Mouse (Mus musculus) lung, embryonic 16.5 days (tissue): ENCODE results near the gene Ccdc73. TPM values are rescaled to one million over a fixed set of nuclear protein-coding genes. Genes with fewer than 3 reads are reported as not detected.
A peak's percentile ranks its signal among the peaks of the same experiment; 100 is the strongest.
"Not testable (repeated sequence)": the region's sequence is repeated elsewhere in the genome, so short reads cannot be mapped to it uniquely, and the experiment has no call there.

Source experiments
- ATAC-seq: fragments of 200-750 bp; cut with Nextera tagmentation; 2 replicates; pipeline ENCODE4 v1.8.0; 2017; ENCODE audit warnings: low read depth, mild to moderate bottlenecking, moderate library complexity
- H3K27ac ChIP-seq: fragments of 300-500 bp; sonication (generic); 2 replicates; pipeline ENCODE4 v1.5.1; 2014; ENCODE audit warnings: mild to moderate bottlenecking, control low read depth, low read length
- H3K27me3 ChIP-seq: fragments of 300-500 bp; sonication (generic); 2 replicates; pipeline ENCODE4 v1.6.1; 2014; ENCODE audit warnings: low read depth, low read length, mixed read lengths; ENCODE audit not compliant: control insufficient read depth, insufficient read depth
- H3K36me3 ChIP-seq: fragments of 300-500 bp; sonication (generic); 2 replicates; pipeline ENCODE4 v1.6.1; 2014; ENCODE audit warnings: low read length; ENCODE audit not compliant: control insufficient read depth, insufficient read depth
- H3K4me1 ChIP-seq: fragments of 300-500 bp; sonication (generic); replicated peaks from 2 replicates; pipeline ENCODE4 v1.6.1; 2014; ENCODE audit warnings: low read length, mixed read lengths; ENCODE audit not compliant: control insufficient read depth, insufficient read depth
- H3K4me2 ChIP-seq: fragments of 300-500 bp; sonication (generic); 2 replicates; pipeline ENCODE4 v1.6.1; 2014; ENCODE audit warnings: low read depth, low read length, control low read depth
- H3K4me3 ChIP-seq: fragments of 300-500 bp; sonication (generic); 2 replicates; pipeline ENCODE4 v1.5.1; 2014; ENCODE audit warnings: mild to moderate bottlenecking, low read length, control low read depth
- H3K9ac ChIP-seq: fragments of 300-500 bp; sonication (generic); 2 replicates; pipeline ENCODE4 v1.6.1; 2014; ENCODE audit warnings: low read length, control low read depth
- H3K9me3 ChIP-seq: fragments of 300-500 bp; sonication (generic); 2 replicates; pipeline ENCODE4 v1.6.1; 2016; ENCODE audit warnings: low read length; ENCODE audit not compliant: control insufficient read depth
- WGBS: fragments of 180-500 bp; shearing (Covaris S2); extraction: QIAGEN DNeasy Blood & Tissue Kit; methylation state at CpG from one replicate; pipeline ENCODE4 v1.1.7; 2014; 5-methylcytosine and 5-hydroxymethylcytosine counted together
- polyA plus RNA-seq: library from polyadenylated mRNA; unstranded; fragments of >200 nt; fragmentation: Nextera tagmentation; extraction: Ambion mirVana; gene quantifications from 2 replicates; pipeline ENCODE4 v1.2.1, GENCODE M21; 2015

Gene Ccdc73
- polyA plus RNA-seq, 1 experiment from 2014 or later = 7.2 TPM

DNA sequence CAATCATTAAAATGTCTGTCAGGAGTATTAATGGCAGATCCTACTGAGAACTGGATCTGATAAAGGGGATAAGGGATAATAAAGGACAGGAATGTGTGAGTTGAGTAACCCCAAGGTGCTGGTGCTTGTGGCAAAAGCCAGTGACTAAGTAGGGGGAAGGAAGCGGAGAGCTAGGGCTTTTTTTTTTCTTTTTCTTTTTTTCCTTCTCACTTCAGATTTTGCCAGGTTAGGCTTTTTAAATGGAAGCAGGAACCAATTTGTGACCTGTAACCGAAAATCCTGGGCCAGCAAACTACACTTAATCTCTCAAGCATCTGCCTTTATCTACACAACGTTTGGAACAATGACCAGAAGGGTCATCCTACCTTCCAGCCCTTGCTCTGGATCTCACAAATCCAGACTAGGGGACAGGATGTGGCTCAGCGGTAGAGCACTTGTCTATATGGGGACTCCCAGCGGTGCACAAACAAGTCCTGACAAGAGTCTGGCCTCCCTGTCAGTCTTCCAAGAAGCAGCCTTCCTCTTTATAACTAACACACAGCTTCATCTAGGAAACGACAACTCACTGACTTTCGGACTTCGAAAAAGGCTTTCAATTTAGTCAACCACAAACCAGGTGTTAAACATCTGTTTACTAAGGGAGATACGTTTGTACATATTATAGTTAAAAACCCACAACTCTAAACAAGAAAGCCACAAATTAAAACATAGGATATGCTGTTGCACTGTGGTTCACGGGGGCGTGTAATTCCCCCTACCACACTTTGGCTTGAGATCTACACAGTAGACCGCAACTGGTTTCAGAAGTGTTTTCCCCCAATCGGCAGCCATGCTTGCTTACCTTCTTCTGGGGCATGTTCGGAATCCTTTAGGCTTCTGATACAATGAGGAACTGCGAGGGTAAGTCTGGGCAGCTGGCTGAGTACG lies 19.1 kb upstream of the Ccdc73 start:
- H3K27ac ChIP-seq = no peak overlapping the region
- H3K27me3 ChIP-seq = peaks cover 2% of the 10 kb centered on the region
- H3K9ac ChIP-seq = peak overlapping the region; percentile 69
- no peaks in the 10 kb centered on the region for H3K9me3 ChIP-seq
- H3K4me2 ChIP-seq = peak overlapping the region; percentile 97
- WGBS = 25% methylated on average over 16 of the region's 16 CpGs
- H3K36me3 ChIP-seq = no peaks in the 10 kb centered on the region
- peak overlapping the region; percentile 64 for H3K4me3 ChIP-seq
- peaks cover 10% of the 10 kb centered on the region; the same call in 1 of the 2 replicates for H3K4me1 ChIP-seq
- ATAC-seq = no peak

GRCm38 (mm10) chr2:104849276-104849990 lies 18.2 kb upstream of the Ccdc73 start, which contains the start of gene Prrg4:
Gene Prrg4 (minus strand): TSS chr2:104849876.
- Histone ChIP-seq H3K27ac (no peak within 1 kb of the TSS), H3K36me3 (no peaks in the 10 kb centered on the region), H3K9me3 (no peaks in the 10 kb centered on the region), H3K4me2 (peak within 1 kb of the TSS; percentile 97), H3K27me3 (peaks cover 2% of the 10 kb centered on the region), H3K4me3 (peak within 1 kb of the TSS; percentile 64), H3K4me1 (peaks cover 10% of the 10 kb centered on the region; the same call in 1 of the 2 replicates), H3K9ac (peak within 1 kb of the TSS; percentile 69)
- WGBS = under 1% methylated on average over 58 of the region's 62 CpGs
- peak; percentile 91 for ATAC-seq

- 53% methylated on average over 3 of the region's 3 CpGs for WGBS
- Histone ChIP-seq H3K4me3 (peak overlapping the region; percentile 64), H3K9ac (peak overlapping the region; percentile 69; the same call in 1 of the 2 replicates), H3K27me3 (peaks cover 2% of the 10 kb centered on the region), H3K4me2 (peak overlapping the region; percentile 97), H3K27ac (no peak overlapping the region), H3K9me3 (no peaks in the 10 kb centered on the region), H3K4me1 (peaks cover 10% of the 10 kb centered on the region; the same call in 1 of the 2 replicates), H3K36me3 (no peaks in the 10 kb centered on the region)
- ATAC-seq = peak; percentile 6; the same call in 1 of the 2 replicates
These were observed 17.6 kb upstream of the Ccdc73 start for GRCm38 (mm10) chr2:104849991-104850359.

DNA sequence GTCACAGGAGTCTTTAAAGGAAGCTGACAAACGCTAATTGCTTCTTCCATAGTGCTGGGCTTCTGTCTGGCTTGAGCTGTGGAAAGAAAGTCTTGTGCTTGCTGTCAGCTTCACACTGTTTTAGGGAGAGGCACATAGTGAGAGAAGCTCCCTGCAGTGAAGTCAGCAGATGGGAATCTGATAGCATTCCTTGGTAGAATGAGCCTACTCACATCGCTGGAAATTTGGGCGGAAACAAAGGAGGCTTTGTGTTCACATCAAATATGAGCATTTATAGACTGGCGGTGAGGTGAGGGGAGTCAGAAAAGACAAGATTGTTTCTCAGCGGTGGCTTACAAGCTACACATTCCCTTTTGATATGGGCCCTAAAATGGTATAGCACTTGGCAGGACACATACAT lies 15.9 kb upstream of the Ccdc73 start:
- H3K27me3 ChIP-seq = peaks cover 2% of the 10 kb centered on the region
- H3K4me1 ChIP-seq = peaks cover 10% of the 10 kb centered on the region; the same call in 1 of the 2 replicates
- H3K4me3 ChIP-seq = no peak overlapping the region
- no peak overlapping the region for H3K4me2 ChIP-seq
- no peak for ATAC-seq
- no peak overlapping the region for H3K9ac ChIP-seq
- H3K36me3 ChIP-seq = no peaks in the 10 kb centered on the region
- no peak overlapping the region for H3K27ac ChIP-seq
- 27% methylated on average over 5 of the region's 5 CpGs for WGBS
- no peaks in the 10 kb centered on the region for H3K9me3 ChIP-seq

- H3K4me2 ChIP-seq = no peak overlapping the region
- WGBS = 88% methylated on average over 7 of the region's 7 CpGs
- H3K27me3 ChIP-seq = peaks cover 2% of the 10 kb centered on the region
- H3K9me3 ChIP-seq = no peaks in the 10 kb centered on the region
- H3K36me3 ChIP-seq = no peaks in the 10 kb centered on the region
- no peak for ATAC-seq
- no peak overlapping the region for H3K27ac ChIP-seq
- peaks cover 10% of the 10 kb centered on the region; the same call in 1 of the 2 replicates for H3K4me1 ChIP-seq
- no peak overlapping the region for H3K4me3 ChIP-seq
- no peak overlapping the region for H3K9ac ChIP-seq
These were observed 15.1 kb upstream of the Ccdc73 start for GRCm38 (mm10) chr2:104852546-104852945.

GRCm38 (mm10) chr2:104854836-104855235 lies 12.8 kb upstream of the Ccdc73 start:
- Histone ChIP-seq H3K4me1 (0 out of 2 replicates have a peak, but pooled peaks cover 2% of the 10 kb centered on the region), H3K27ac (no peak overlapping the region), H3K4me3 (no peak overlapping the region), H3K36me3 (no peaks in the 10 kb centered on the region), H3K9me3 (no peaks in the 10 kb centered on the region), H3K9ac (no peak overlapping the region), H3K27me3 (no peaks in the 10 kb centered on the region; the same call in 1 of the 2 replicates), H3K4me2 (no peak overlapping the region)
- 58% methylated on average over 1 of the region's 1 CpGs for WGBS
- ATAC-seq = no peak

GRCm38 (mm10) chr2:104855732-104856131 lies 11.9 kb upstream of the Ccdc73 start:
- Histone ChIP-seq H3K36me3 (no peaks in the 10 kb centered on the region), H3K4me3 (no peak overlapping the region), H3K9me3 (no peaks in the 10 kb centered on the region), H3K4me1 (no peaks in the 10 kb centered on the region), H3K9ac (no peak overlapping the region), H3K27me3 (no peaks in the 10 kb centered on the region; the same call in 1 of the 2 replicates), H3K4me2 (no peak overlapping the region), H3K27ac (no peak overlapping the region)
- WGBS = 46% methylated on average over 3 of the region's 3 CpGs
- ATAC-seq = no peak

- H3K4me1 ChIP-seq = no peaks in the 10 kb centered on the region
- no peaks in the 10 kb centered on the region for H3K9me3 ChIP-seq
- no peak overlapping the region for H3K4me3 ChIP-seq
- WGBS = 55% methylated on average over 1 of the region's 1 CpGs
- no peak overlapping the region for H3K9ac ChIP-seq
- no peaks in the 10 kb centered on the region for H3K36me3 ChIP-seq
- no peaks in the 10 kb centered on the region; the same call in 1 of the 2 replicates for H3K27me3 ChIP-seq
- ATAC-seq = no peak
- no peak overlapping the region for H3K27ac ChIP-seq
- H3K4me2 ChIP-seq = no peak overlapping the region
These were observed 11.4 kb upstream of the Ccdc73 start for GRCm38 (mm10) chr2:104856218-104856617.

GRCm38 (mm10) chr2:104858083-104858482 lies 9.5 kb upstream of the Ccdc73 start:
- H3K9ac ChIP-seq, H3K27me3 ChIP-seq, H3K9me3 ChIP-seq, H3K4me3 ChIP-seq, H3K4me2 ChIP-seq, H3K4me1 ChIP-seq, ATAC-seq, H3K27ac ChIP-seq, H3K36me3 ChIP-seq: not testable (repeated sequence)
- WGBS = 82% methylated on average over 3 of the region's 3 CpGs
